Mouse (Mus musculus): ENCODE results near the gene Bcl7a. TPM values are rescaled to one million over a fixed set of nuclear protein-coding genes. Genes with fewer than 3 reads are reported as not detected.
A peak's percentile ranks its signal among the peaks of the same experiment; 100 is the strongest.

Gene Bcl7a
- polyA plus RNA-seq, 1 experiment: 53.2 TPM

GRCm38 (mm10) chr5:123397786-123398185 lies 54.2 kb downstream of the Bcl7a start:
- no peak for TF ChIP-seq CTCF (IDR thresholded peaks at IDR 0.05; ENCODE audit: borderline replicate concordance, extremely low read depth, insufficient read depth, insufficient read length)
- no peak for TF ChIP-seq POLR2A (IDR thresholded peaks at IDR 0.05; ENCODE audit: borderline replicate concordance, extremely low read depth, insufficient read depth, insufficient read length, poor library complexity, severe bottlenecking)
- DNase-seq (ENCODE audit: low read depth): no peak

GRCm38 (mm10) chr5:123398856-123399498 lies 55.3 kb downstream of the Bcl7a start:
- DNase-seq (ENCODE audit: low read depth): no peak
- no peak for TF ChIP-seq POLR2A (IDR thresholded peaks at IDR 0.05; ENCODE audit: borderline replicate concordance, extremely low read depth, insufficient read depth, insufficient read length, poor library complexity, severe bottlenecking)

GRCm38 (mm10) chr5:123404480-123404879 lies 60.8 kb downstream of the Bcl7a start:
- TF ChIP-seq CTCF (IDR thresholded peaks at IDR 0.05; ENCODE audit: borderline replicate concordance, extremely low read depth, insufficient read depth, insufficient read length) (no peak), POLR2A (IDR thresholded peaks at IDR 0.05; ENCODE audit: borderline replicate concordance, extremely low read depth, insufficient read depth, insufficient read length, poor library complexity, severe bottlenecking) (no peak)
- DNase-seq (ENCODE audit: low read depth): no peak

GRCm38 (mm10) chr5:123406952-123407351 lies 63.3 kb downstream of the Bcl7a start:
- TF ChIP-seq POLR2A (IDR thresholded peaks at IDR 0.05; ENCODE audit: borderline replicate concordance, extremely low read depth, insufficient read depth, insufficient read length, poor library complexity, severe bottlenecking) (no peak), CTCF (IDR thresholded peaks at IDR 0.05; ENCODE audit: borderline replicate concordance, extremely low read depth, insufficient read depth, insufficient read length) (no peak)
- DNase-seq (ENCODE audit: low read depth): no peak

- no peak for DNase-seq (ENCODE audit: low read depth)
- TF ChIP-seq CTCF (IDR thresholded peaks at IDR 0.05; ENCODE audit: borderline replicate concordance, extremely low read depth, insufficient read depth, insufficient read length): no peak
- TF ChIP-seq POLR2A (IDR thresholded peaks at IDR 0.05; ENCODE audit: borderline replicate concordance, extremely low read depth, insufficient read depth, insufficient read length, poor library complexity, severe bottlenecking): no peak
Measured at GRCm38 (mm10) chr5:123408176-123408575, 64.5 kb downstream of the Bcl7a start.

- TF ChIP-seq POLR2A (IDR thresholded peaks at IDR 0.05; ENCODE audit: borderline replicate concordance, extremely low read depth, insufficient read depth, insufficient read length, poor library complexity, severe bottlenecking) (no peak), CTCF (IDR thresholded peaks at IDR 0.05; ENCODE audit: borderline replicate concordance, extremely low read depth, insufficient read depth, insufficient read length) (no peak)
- DNase-seq (ENCODE audit: low read depth): no peak
Measured at GRCm38 (mm10) chr5:123412193-123412592, 68.6 kb downstream of the Bcl7a start.

GRCm38 (mm10) chr5:123413866-123414363 lies 70.3 kb downstream of the Bcl7a start:
- no peak for TF ChIP-seq CTCF (IDR thresholded peaks at IDR 0.05; ENCODE audit: borderline replicate concordance, extremely low read depth, insufficient read depth, insufficient read length)
- no peak for TF ChIP-seq POLR2A (IDR thresholded peaks at IDR 0.05; ENCODE audit: borderline replicate concordance, extremely low read depth, insufficient read depth, insufficient read length, poor library complexity, severe bottlenecking)

GRCm38 (mm10) chr5:123416149-123416548 lies 72.5 kb downstream of the Bcl7a start:
- no peak for TF ChIP-seq CTCF (IDR thresholded peaks at IDR 0.05; ENCODE audit: borderline replicate concordance, extremely low read depth, insufficient read depth, insufficient read length)
- TF ChIP-seq POLR2A (IDR thresholded peaks at IDR 0.05; ENCODE audit: borderline replicate concordance, extremely low read depth, insufficient read depth, insufficient read length, poor library complexity, severe bottlenecking): no peak
- no peak for DNase-seq (ENCODE audit: low read depth)

More at GRCm38 (mm10) chr5:123413866-123414363, 70.3 kb downstream of the Bcl7a start:
- no peak for DNase-seq (ENCODE audit: low read depth)

- TF ChIP-seq POLR2A (IDR thresholded peaks at IDR 0.05; ENCODE audit: borderline replicate concordance, extremely low read depth, insufficient read depth, insufficient read length, poor library complexity, severe bottlenecking) (no peak), CTCF (IDR thresholded peaks at IDR 0.05; ENCODE audit: borderline replicate concordance, extremely low read depth, insufficient read depth, insufficient read length) (no peak)
- peak; percentile 22 for DNase-seq (ENCODE audit: low read depth)
Measured at GRCm38 (mm10) chr5:123416566-123417518, 73.2 kb downstream of the Bcl7a start.

- DNase-seq (ENCODE audit: low read depth): no peak
- no peak for TF ChIP-seq POLR2A (IDR thresholded peaks at IDR 0.05; ENCODE audit: borderline replicate concordance, extremely low read depth, insufficient read depth, insufficient read length, poor library complexity, severe bottlenecking)
- TF ChIP-seq CTCF (IDR thresholded peaks at IDR 0.05; ENCODE audit: borderline replicate concordance, extremely low read depth, insufficient read depth, insufficient read length): no peak
Measured at GRCm38 (mm10) chr5:123423885-123424284, 80.3 kb downstream of the Bcl7a start.

Other genes starting within 250 kb of the Bcl7a start
- 9.3 and 11.0 TPM in 2 replicates for gene Rhof, start 211.1 kb upstream of the Bcl7a start, polyA plus RNA-seq (2012; rRNA removed)
- 7.3 and 21.0 TPM in 2 replicates for gene Setd1b, start 201.6 kb upstream of the Bcl7a start, polyA plus RNA-seq (2012; rRNA removed)
- 36.2 and 41.2 TPM in 2 replicates for gene Psmd9, start 174.4 kb upstream of the Bcl7a start, polyA plus RNA-seq (2012; rRNA removed)
- not detected in 2 replicates for gene Hpd, start 161.1 kb upstream of the Bcl7a start, polyA plus RNA-seq (2012; rRNA removed)
- gene Wdr66, start 91.7 kb upstream of the Bcl7a start, polyA plus RNA-seq (2012; rRNA removed): 2.1 and 2.7 TPM in 2 replicates
- 37.5 TPM in 2 replicates for gene Mlxip, start 51.0 kb downstream of the Bcl7a start, polyA plus RNA-seq (2012; rRNA removed)
- gene Lrrc43, start 145.5 kb downstream of the Bcl7a start, polyA plus RNA-seq (2012; rRNA removed): 0.20 and 0.38 TPM in 2 replicates
- not detected in 2 replicates for gene Il31, start 145.7 kb downstream of the Bcl7a start, polyA plus RNA-seq (2012; rRNA removed)
- 2.5 and 4.3 TPM in 2 replicates for gene B3gnt4, start 166.6 kb downstream of the Bcl7a start, polyA plus RNA-seq (2012; rRNA removed)
- gene Diablo, start 180.3 kb downstream of the Bcl7a start, polyA plus RNA-seq (2012; rRNA removed): 97.2 and 121 TPM in 2 replicates
- gene Gm49027, start 181.7 kb downstream of the Bcl7a start, polyA plus RNA-seq (2012; rRNA removed): 10.2 and 10.3 TPM in 2 replicates
- 32.4 and 45.6 TPM in 2 replicates for gene Vps33a, start 229.2 kb downstream of the Bcl7a start, polyA plus RNA-seq (2012; rRNA removed)

All from brain, embryonic 14.5 days (tissue).